Mouse (Mus musculus) kidney, embryonic 15.5 days (tissue): Measurements from ENCODE around the gene Prkch. TPM values are rescaled to one million over a fixed set of nuclear protein-coding genes. Genes with fewer than 3 reads are reported as not detected.
A peak's percentile ranks its signal among the peaks of the same experiment; 100 is the strongest.

ENCODE experiments used
- ATAC-seq: fragments of 200-750 bp; cut with Nextera tagmentation; replicated peaks from 2 replicates; pipeline ENCODE4 v1.8.0; 2017; ENCODE audit warnings: moderate TSS enrichment; ENCODE audit not compliant: low FRiP score
- H3K27ac ChIP-seq: fragments of 300-500 bp; sonication (generic); 2 replicates; pipeline ENCODE4 v1.5.1; 2015; ENCODE audit warnings: mild to moderate bottlenecking, inconsistent platforms
- H3K27me3 ChIP-seq: fragments of 300-500 bp; sonication (generic); 2 replicates; pipeline ENCODE4 v1.6.1; 2015; ENCODE audit warnings: inconsistent platforms
- H3K36me3 ChIP-seq: fragments of 300-500 bp; sonication (generic); 2 replicates; pipeline ENCODE4 v1.6.1; 2015; ENCODE audit warnings: inconsistent platforms
- H3K4me1 ChIP-seq: fragments of 300-500 bp; sonication (generic); 2 replicates; pipeline ENCODE4 v1.6.1; 2015; ENCODE audit warnings: inconsistent platforms
- H3K4me2 ChIP-seq: fragments of 300-500 bp; sonication (generic); 2 replicates; pipeline ENCODE4 v1.6.1; 2015; ENCODE audit warnings: moderate library complexity, mild to moderate bottlenecking, inconsistent platforms
- H3K4me3 ChIP-seq: fragments of 300-500 bp; sonication (generic); replicated peaks from 2 replicates; pipeline ENCODE4 v1.5.1; 2015; ENCODE audit warnings: mild to moderate bottlenecking, inconsistent platforms
- H3K9ac ChIP-seq: fragments of 300-500 bp; sonication (generic); 2 replicates; pipeline ENCODE4 v1.6.1; 2015; ENCODE audit warnings: mild to moderate bottlenecking, inconsistent platforms
- H3K9me3 ChIP-seq: fragments of 300-500 bp; sonication (generic); replicated peaks from 2 replicates; pipeline ENCODE4 v1.6.1; 2016; ENCODE audit warnings: inconsistent platforms
- WGBS: fragments of 180-500 bp; shearing (Covaris S2); methylation state at CpG from one replicate; pipeline ENCODE4 v1.1.7; 2015; ENCODE audit warnings: mixed read lengths; 5-methylcytosine and 5-hydroxymethylcytosine counted together
- polyA plus RNA-seq: library from polyadenylated mRNA; unstranded; fragments of >200 nt; fragmentation: Nextera tagmentation; extraction: Ambion mirVana; gene quantifications from 2 replicates; pipeline ENCODE4 v1.2.1, GENCODE M21; 2015

Gene Prkch
- polyA plus RNA-seq, 1 experiment from 2014 or later: 11.9 TPM

GRCm38 (mm10) chr12:73625277-73626032, 40.9 kb downstream of the Prkch start:
- no peaks in the 10 kb centered on the region for H3K9me3 ChIP-seq
- WGBS: 85% methylated on average over 6 of the region's 6 CpGs
- no peaks in the 10 kb centered on the region for H3K36me3 ChIP-seq
- ATAC-seq: no peak
- no peak overlapping the region for H3K9ac ChIP-seq
- no peak overlapping the region for H3K27ac ChIP-seq
- no peak overlapping the region for H3K4me3 ChIP-seq
- H3K27me3 ChIP-seq: no peaks in the 10 kb centered on the region
- no peak overlapping the region for H3K4me2 ChIP-seq
- no peaks in the 10 kb centered on the region for H3K4me1 ChIP-seq

- H3K27ac ChIP-seq: no peak overlapping the region
- no peaks in the 10 kb centered on the region for H3K36me3 ChIP-seq
- no peak for ATAC-seq
- no peaks in the 10 kb centered on the region for H3K27me3 ChIP-seq
- H3K9me3 ChIP-seq: no peaks in the 10 kb centered on the region
- H3K4me1 ChIP-seq: peaks cover 7% of the 10 kb centered on the region
- WGBS: 82% methylated on average over 14 of the region's 14 CpGs
- no peak overlapping the region for H3K4me2 ChIP-seq
- no peak overlapping the region for H3K4me3 ChIP-seq
- H3K9ac ChIP-seq: no peak overlapping the region
Measured at GRCm38 (mm10) chr12:73627902-73628301, 43.3 kb downstream of the Prkch start.

DNA sequence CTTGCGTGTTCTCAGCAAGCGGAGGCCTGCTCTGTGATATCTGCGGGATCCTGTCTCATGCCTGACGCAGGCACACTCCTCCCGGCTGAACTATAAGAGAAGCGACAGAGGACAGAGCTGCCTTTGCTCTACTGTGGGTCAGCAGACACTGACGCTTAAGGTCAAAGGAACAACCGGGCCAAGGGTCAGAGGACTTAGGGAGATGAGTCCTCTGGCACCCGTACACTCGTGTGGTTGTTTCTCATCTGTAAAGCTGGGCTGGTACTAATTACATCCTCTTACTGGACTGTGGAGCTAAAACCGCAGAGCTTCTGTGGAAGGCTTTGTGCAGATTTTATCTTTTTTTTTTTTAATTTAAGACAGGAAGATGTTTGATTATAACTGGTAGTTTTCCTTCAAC, 46.0 kb downstream of the Prkch start:
- Histone ChIP-seq H3K4me3 (no peak overlapping the region), H3K36me3 (no peaks in the 10 kb centered on the region), H3K4me1 (peaks cover 20% of the 10 kb centered on the region), H3K4me2 (no peak overlapping the region), H3K9ac (no peak overlapping the region), H3K9me3 (no peaks in the 10 kb centered on the region), H3K27ac (no peak overlapping the region), H3K27me3 (no peaks in the 10 kb centered on the region)
- no peak for ATAC-seq
- 66% methylated on average over 11 of the region's 11 CpGs for WGBS

- no peak overlapping the region for H3K9ac ChIP-seq
- WGBS: 70% methylated on average over 11 of the region's 11 CpGs
- no peaks in the 10 kb centered on the region for H3K9me3 ChIP-seq
- no peak overlapping the region for H3K4me3 ChIP-seq
- H3K4me2 ChIP-seq: no peak overlapping the region
- no peaks in the 10 kb centered on the region for H3K36me3 ChIP-seq
- ATAC-seq: no peak
- H3K27ac ChIP-seq: no peak overlapping the region
- no peaks in the 10 kb centered on the region for H3K27me3 ChIP-seq
- H3K4me1 ChIP-seq: peaks cover 20% of the 10 kb centered on the region
Measured at GRCm38 (mm10) chr12:73631148-73631547, 46.6 kb downstream of the Prkch start.

DNA sequence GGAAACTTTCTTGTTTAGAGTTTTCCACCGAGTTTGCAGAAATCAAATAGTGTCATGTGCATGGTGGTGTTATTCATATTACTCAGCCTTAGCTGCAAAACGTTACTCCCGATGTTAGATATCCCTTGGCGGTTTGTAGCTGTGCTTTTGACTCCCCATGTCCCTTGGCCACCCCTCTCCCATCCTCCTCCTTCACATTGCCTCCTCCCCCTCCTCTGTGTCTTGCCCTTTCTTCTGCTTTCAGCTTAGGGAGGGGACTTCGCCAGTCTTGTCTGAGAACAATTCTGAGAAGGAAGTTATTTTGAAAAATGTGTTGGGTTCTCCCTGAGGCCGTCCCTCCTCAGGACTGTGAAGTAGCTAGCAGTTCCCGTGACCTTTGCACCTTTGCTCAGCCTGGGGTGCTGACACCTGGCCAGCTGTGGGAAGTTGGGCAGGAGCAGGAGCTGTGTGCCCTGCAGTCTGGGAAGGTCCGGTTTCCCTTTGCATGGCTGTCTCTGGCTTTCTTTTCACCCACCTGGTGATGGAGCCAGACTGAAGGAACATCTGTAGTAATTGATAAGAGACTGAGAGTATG, 48.2 kb downstream of the Prkch start:
- Histone ChIP-seq H3K27me3 (no peaks in the 10 kb centered on the region), H3K36me3 (no peaks in the 10 kb centered on the region), H3K4me2 (no peak overlapping the region), H3K4me3 (no peak overlapping the region), H3K9ac (no peak overlapping the region), H3K4me1 (peaks cover 20% of the 10 kb centered on the region), H3K27ac (peak overlapping the region; percentile 56), H3K9me3 (no peaks in the 10 kb centered on the region)
- WGBS: 12% methylated on average over 8 of the region's 8 CpGs
- ATAC-seq: peak; percentile 78

- Histone ChIP-seq H3K4me2 (no peak overlapping the region), H3K9me3 (no peaks in the 10 kb centered on the region), H3K4me1 (peaks cover 20% of the 10 kb centered on the region), H3K4me3 (no peak overlapping the region), H3K27ac (peak overlapping the region; percentile 56; the same call in 1 of the 2 replicates), H3K36me3 (no peaks in the 10 kb centered on the region), H3K27me3 (no peaks in the 10 kb centered on the region), H3K9ac (no peak overlapping the region)
- 78% methylated on average over 4 of the region's 4 CpGs for WGBS
- ATAC-seq: no peak
Measured at GRCm38 (mm10) chr12:73633707-73634106, 49.1 kb downstream of the Prkch start.

DNA sequence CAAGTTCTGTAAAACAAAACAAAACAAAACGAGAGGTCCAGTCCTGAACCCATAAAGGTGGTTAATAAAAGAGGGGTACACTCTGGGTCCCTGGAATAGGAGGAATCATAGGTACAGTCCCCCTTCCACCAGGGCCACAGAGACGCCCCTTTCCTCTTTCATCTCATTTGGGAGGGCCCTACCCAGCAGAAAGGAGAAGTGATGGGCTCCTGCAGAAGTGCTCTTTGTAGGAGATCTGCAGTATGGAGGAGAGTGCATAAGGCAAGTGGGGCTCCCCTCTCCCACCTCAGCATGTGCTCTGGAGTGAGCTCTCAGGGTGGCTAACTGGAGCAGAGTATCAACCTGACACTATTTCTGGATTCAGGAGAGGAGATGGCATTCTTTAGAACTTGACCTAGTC, 55.0 kb downstream of the Prkch start:
- ATAC-seq: no peak
- WGBS: 72% methylated on average over 2 of the region's 2 CpGs
- Histone ChIP-seq H3K27me3 (no peaks in the 10 kb centered on the region), H3K9ac (no peak overlapping the region), H3K4me1 (no peaks in the 10 kb centered on the region), H3K9me3 (no peaks in the 10 kb centered on the region), H3K27ac (no peak overlapping the region), H3K4me3 (no peak overlapping the region), H3K4me2 (no peak overlapping the region), H3K36me3 (no peaks in the 10 kb centered on the region)

GRCm38 (mm10) chr12:73641183-73641582, 56.6 kb downstream of the Prkch start:
- ATAC-seq: no peak
- H3K4me2 ChIP-seq: no peak overlapping the region
- no peak overlapping the region for H3K27ac ChIP-seq
- H3K36me3 ChIP-seq: no peaks in the 10 kb centered on the region
- WGBS: 83% methylated on average over 13 of the region's 13 CpGs
- no peaks in the 10 kb centered on the region for H3K9me3 ChIP-seq
- H3K4me1 ChIP-seq: no peaks in the 10 kb centered on the region
- no peak overlapping the region for H3K4me3 ChIP-seq
- no peak overlapping the region for H3K9ac ChIP-seq
- no peaks in the 10 kb centered on the region for H3K27me3 ChIP-seq

- ATAC-seq: no peak
- Histone ChIP-seq H3K4me1 (no peaks in the 10 kb centered on the region), H3K4me3 (no peak overlapping the region), H3K36me3 (no peaks in the 10 kb centered on the region), H3K27me3 (no peaks in the 10 kb centered on the region), H3K9me3 (no peaks in the 10 kb centered on the region), H3K4me2 (no peak overlapping the region), H3K9ac (no peak overlapping the region), H3K27ac (no peak overlapping the region)
- WGBS: 83% methylated on average over 6 of the region's 6 CpGs
Measured at GRCm38 (mm10) chr12:73645216-73645615, 60.6 kb downstream of the Prkch start.

DNA sequence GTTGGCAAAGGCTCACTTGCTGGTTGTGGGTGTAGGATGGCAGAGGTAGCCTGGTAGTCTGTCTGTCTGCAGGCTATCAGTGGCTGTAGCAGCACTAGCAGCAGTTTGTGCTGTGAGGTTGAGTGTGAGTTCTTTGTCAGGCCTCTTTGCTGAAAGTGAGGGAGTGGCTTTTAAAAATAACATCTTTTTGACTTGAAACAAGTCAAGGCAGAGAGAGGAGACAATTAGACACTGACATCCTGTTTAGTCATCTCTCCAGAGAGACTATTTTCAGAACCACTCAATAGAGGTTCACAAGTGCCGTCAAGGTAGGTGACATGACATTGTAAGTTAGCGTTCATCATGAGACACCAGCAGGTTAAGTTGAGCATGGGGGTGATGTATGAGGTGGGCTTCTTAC, 63.1 kb downstream of the Prkch start:
- H3K36me3 ChIP-seq: no peaks in the 10 kb centered on the region
- H3K4me3 ChIP-seq: no peak overlapping the region
- H3K9ac ChIP-seq: no peak overlapping the region
- no peaks in the 10 kb centered on the region for H3K9me3 ChIP-seq
- H3K27ac ChIP-seq: no peak overlapping the region
- H3K4me1 ChIP-seq: no peaks in the 10 kb centered on the region
- H3K4me2 ChIP-seq: no peak overlapping the region
- no peaks in the 10 kb centered on the region for H3K27me3 ChIP-seq
- ATAC-seq: no peak
- 76% methylated on average over 2 of the region's 2 CpGs for WGBS

DNA sequence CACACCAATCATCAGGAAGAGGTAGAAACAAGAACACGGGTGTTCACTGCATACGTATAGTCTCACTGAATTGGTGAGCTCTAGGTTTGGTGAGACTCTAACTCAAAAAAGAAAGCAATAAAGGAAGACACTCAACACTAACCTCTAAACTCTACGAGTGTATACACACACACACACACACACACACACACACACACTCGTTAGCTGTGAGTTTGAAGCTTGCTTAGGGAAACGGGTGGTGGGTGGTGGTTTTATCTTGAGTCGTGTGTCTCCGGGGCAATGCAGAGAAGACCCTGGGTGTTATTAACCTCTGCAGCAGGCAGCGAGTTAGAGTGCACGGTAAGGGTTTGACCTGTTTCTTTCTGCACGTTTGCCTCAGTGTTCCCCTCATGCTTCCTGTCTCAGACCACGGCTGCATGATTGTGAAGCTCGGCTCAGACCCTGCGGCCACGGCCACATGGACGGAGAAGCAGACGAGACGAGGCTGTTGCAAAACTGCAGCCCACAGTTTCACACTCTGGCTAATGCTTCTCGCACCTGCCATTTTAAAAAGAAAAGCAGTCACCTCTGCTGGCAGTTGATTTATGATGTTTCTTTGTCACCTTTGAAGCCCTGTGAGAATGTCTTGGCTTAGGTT, 72.1 kb downstream of the Prkch start:
- H3K9me3 ChIP-seq: no peaks in the 10 kb centered on the region
- no peaks in the 10 kb centered on the region for H3K4me1 ChIP-seq
- WGBS: 38% methylated on average over 18 of the region's 18 CpGs
- ATAC-seq: no peak
- no peak overlapping the region for H3K4me2 ChIP-seq
- H3K27ac ChIP-seq: no peak overlapping the region
- no peak overlapping the region for H3K4me3 ChIP-seq
- H3K9ac ChIP-seq: no peak overlapping the region
- no peaks in the 10 kb centered on the region for H3K27me3 ChIP-seq
- no peaks in the 10 kb centered on the region for H3K36me3 ChIP-seq

GRCm38 (mm10) chr12:73663421-73663820, 78.8 kb downstream of the Prkch start:
- Histone ChIP-seq H3K27me3 (no peaks in the 10 kb centered on the region), H3K4me1 (no peaks in the 10 kb centered on the region), H3K27ac (0 out of 2 replicates have a peak overlapping the region, but pooled peaks have one; percentile 45), H3K4me2 (no peak overlapping the region), H3K4me3 (no peak overlapping the region), H3K36me3 (no peaks in the 10 kb centered on the region), H3K9ac (no peak overlapping the region), H3K9me3 (no peaks in the 10 kb centered on the region)
- no peak for ATAC-seq
- 59% methylated on average over 3 of the region's 3 CpGs for WGBS
